Mouse (Mus musculus): ENCODE results near the gene Gmeb2. TPM values are rescaled to one million over a fixed set of nuclear protein-coding genes. Genes with fewer than 3 reads are reported as not detected.
A peak's percentile ranks its signal among the peaks of the same experiment; 100 is the strongest.

Gmeb2 gene
- polyA plus RNA-seq, 1 experiment = 16.7 TPM

- Histone ChIP-seq H3K27me3 (ENCODE audit: control insufficient read depth, insufficient read depth, low read length, poor library complexity, severe bottlenecking) (no peaks in the 10 kb centered on the region), H3K9ac (ENCODE audit: low read depth, poor library complexity, severe bottlenecking) (peak within 1 kb of the TSS; percentile 87), H3K4me3 (ENCODE audit: low read depth, low read length) (peak within 1 kb of the TSS; percentile 97), H3K27ac (ENCODE audit: insufficient read depth, low read length) (peak within 1 kb of the TSS; percentile 64; the same call in 1 of the 2 replicates), H3K4me1 (ENCODE audit: control insufficient read depth, insufficient read depth, low read length) (peaks cover 8% of the 10 kb centered on the region), H3K9me3 (replicated peaks; ENCODE audit: control insufficient read depth, insufficient read depth, low read length, poor library complexity, severe bottlenecking) (no peaks in the 10 kb centered on the region), H3K36me3 (ENCODE audit: control insufficient read depth, insufficient read depth, low read length, poor library complexity, severe bottlenecking) (peaks cover 29% of the 10 kb centered on the region)
- TF ChIP-seq EP300 (IDR thresholded peaks at IDR 0.05; ENCODE audit: insufficient read depth, low read depth, low read length) (0 out of 2 replicates have a peak, but pooled peaks have one; percentile 55), POLR2A (IDR thresholded peaks at IDR 0.05; ENCODE audit: insufficient read depth, low read length) (no peak), CTCF (IDR thresholded peaks at IDR 0.05; ENCODE audit: low read depth, low read length) (no peak)
Observed at GRCm38 (mm10) chr2:181319248-181320102, 31.6 kb upstream of the Gmeb2 start, which contains the start of gene Rtel1. Gene Rtel1, plus strand, starts transcription at chr2:181319739.

GRCm38 (mm10) chr2:181314080-181314810 lies 26.4 kb upstream of the Gmeb2 start, which contains the start of gene Stmn3:
Gene Stmn3, minus strand, starts transcription at chr2:181314500.
- Histone ChIP-seq H3K27me3 (ENCODE audit: control insufficient read depth, insufficient read depth, low read length, poor library complexity, severe bottlenecking) (no peaks in the 10 kb centered on the region), H3K27ac (ENCODE audit: insufficient read depth, low read length) (no peak within 1 kb of the TSS), H3K36me3 (ENCODE audit: control insufficient read depth, insufficient read depth, low read length, poor library complexity, severe bottlenecking) (no peaks in the 10 kb centered on the region), H3K9ac (ENCODE audit: low read depth, poor library complexity, severe bottlenecking) (peak within 1 kb of the TSS; percentile 39), H3K9me3 (replicated peaks; ENCODE audit: control insufficient read depth, insufficient read depth, low read length, poor library complexity, severe bottlenecking) (no peaks in the 10 kb centered on the region), H3K4me3 (ENCODE audit: low read depth, low read length) (peak within 1 kb of the TSS; percentile 82), H3K4me1 (ENCODE audit: control insufficient read depth, insufficient read depth, low read length) (peaks cover 3% of the 10 kb centered on the region)
- TF ChIP-seq POLR2A (IDR thresholded peaks at IDR 0.05; ENCODE audit: insufficient read depth, low read length) (no peak), CTCF (IDR thresholded peaks at IDR 0.05; ENCODE audit: low read depth, low read length) (no peak), EP300 (IDR thresholded peaks at IDR 0.05; ENCODE audit: insufficient read depth, low read depth, low read length) (peak; percentile 17; the same call in 1 of the 2 replicates)

GRCm38 (mm10) chr2:181313344-181314079 lies 25.7 kb upstream of the Gmeb2 start:
- Histone ChIP-seq H3K36me3 (ENCODE audit: control insufficient read depth, insufficient read depth, low read length, poor library complexity, severe bottlenecking) (no peaks in the 10 kb centered on the region), H3K27ac (ENCODE audit: insufficient read depth, low read length) (no peak overlapping the region), H3K9ac (ENCODE audit: low read depth, poor library complexity, severe bottlenecking) (peak overlapping the region; percentile 39), H3K27me3 (ENCODE audit: control insufficient read depth, insufficient read depth, low read length, poor library complexity, severe bottlenecking) (no peaks in the 10 kb centered on the region), H3K4me3 (ENCODE audit: low read depth, low read length) (peak overlapping the region; percentile 82), H3K9me3 (replicated peaks; ENCODE audit: control insufficient read depth, insufficient read depth, low read length, poor library complexity, severe bottlenecking) (no peaks in the 10 kb centered on the region), H3K4me1 (ENCODE audit: control insufficient read depth, insufficient read depth, low read length) (no peaks in the 10 kb centered on the region)
- TF ChIP-seq POLR2A (IDR thresholded peaks at IDR 0.05; ENCODE audit: insufficient read depth, low read length) (no peak), EP300 (IDR thresholded peaks at IDR 0.05; ENCODE audit: insufficient read depth, low read depth, low read length) (no peak), CTCF (IDR thresholded peaks at IDR 0.05; ENCODE audit: low read depth, low read length) (no peak)

GRCm38 (mm10) chr2:181313006-181313343 lies 25.1 kb upstream of the Gmeb2 start:
- Histone ChIP-seq H3K4me3 (ENCODE audit: low read depth, low read length) (peak overlapping the region; percentile 82), H3K9ac (ENCODE audit: low read depth, poor library complexity, severe bottlenecking) (peak overlapping the region; percentile 39; the same call in 1 of the 2 replicates), H3K27ac (ENCODE audit: insufficient read depth, low read length) (no peak overlapping the region), H3K36me3 (ENCODE audit: control insufficient read depth, insufficient read depth, low read length, poor library complexity, severe bottlenecking) (no peaks in the 10 kb centered on the region), H3K9me3 (replicated peaks; ENCODE audit: control insufficient read depth, insufficient read depth, low read length, poor library complexity, severe bottlenecking) (no peaks in the 10 kb centered on the region), H3K4me1 (ENCODE audit: control insufficient read depth, insufficient read depth, low read length) (no peaks in the 10 kb centered on the region), H3K27me3 (ENCODE audit: control insufficient read depth, insufficient read depth, low read length, poor library complexity, severe bottlenecking) (no peaks in the 10 kb centered on the region)
- TF ChIP-seq EP300 (IDR thresholded peaks at IDR 0.05; ENCODE audit: insufficient read depth, low read depth, low read length) = no peak
- TF ChIP-seq POLR2A (IDR thresholded peaks at IDR 0.05; ENCODE audit: insufficient read depth, low read length) = no peak

GRCm38 (mm10) chr2:181312435-181312834 lies 24.6 kb upstream of the Gmeb2 start:
- TF ChIP-seq EP300 (IDR thresholded peaks at IDR 0.05; ENCODE audit: insufficient read depth, low read depth, low read length) (no peak), POLR2A (IDR thresholded peaks at IDR 0.05; ENCODE audit: insufficient read depth, low read length) (no peak), CTCF (IDR thresholded peaks at IDR 0.05; ENCODE audit: low read depth, low read length) (no peak)
- Histone ChIP-seq H3K4me3 (ENCODE audit: low read depth, low read length) (no peak overlapping the region), H3K27ac (ENCODE audit: insufficient read depth, low read length) (no peak overlapping the region), H3K27me3 (ENCODE audit: control insufficient read depth, insufficient read depth, low read length, poor library complexity, severe bottlenecking) (no peaks in the 10 kb centered on the region), H3K4me1 (ENCODE audit: control insufficient read depth, insufficient read depth, low read length) (no peaks in the 10 kb centered on the region), H3K9ac (ENCODE audit: low read depth, poor library complexity, severe bottlenecking) (no peak overlapping the region), H3K36me3 (ENCODE audit: control insufficient read depth, insufficient read depth, low read length, poor library complexity, severe bottlenecking) (no peaks in the 10 kb centered on the region), H3K9me3 (replicated peaks; ENCODE audit: control insufficient read depth, insufficient read depth, low read length, poor library complexity, severe bottlenecking) (no peaks in the 10 kb centered on the region)
